Mouse (Mus musculus) yolk sac, embryonic 10.5 days (tissue): Measurements from ENCODE around the gene Zfp410.
A peak's percentile ranks its signal among the peaks of the same experiment; 100 is the strongest.
"Not testable (repeated sequence)": the region's sequence is repeated elsewhere in the genome, so short reads cannot be mapped to it uniquely, and the experiment has no call there.

ENCODE experiments used
- DNase-seq: peaks from one replicate; pipeline ENCODE4 v3.0.0-alpha.2; 2017; ENCODE audit warnings: low spot score

Zfp410 gene

DNA sequence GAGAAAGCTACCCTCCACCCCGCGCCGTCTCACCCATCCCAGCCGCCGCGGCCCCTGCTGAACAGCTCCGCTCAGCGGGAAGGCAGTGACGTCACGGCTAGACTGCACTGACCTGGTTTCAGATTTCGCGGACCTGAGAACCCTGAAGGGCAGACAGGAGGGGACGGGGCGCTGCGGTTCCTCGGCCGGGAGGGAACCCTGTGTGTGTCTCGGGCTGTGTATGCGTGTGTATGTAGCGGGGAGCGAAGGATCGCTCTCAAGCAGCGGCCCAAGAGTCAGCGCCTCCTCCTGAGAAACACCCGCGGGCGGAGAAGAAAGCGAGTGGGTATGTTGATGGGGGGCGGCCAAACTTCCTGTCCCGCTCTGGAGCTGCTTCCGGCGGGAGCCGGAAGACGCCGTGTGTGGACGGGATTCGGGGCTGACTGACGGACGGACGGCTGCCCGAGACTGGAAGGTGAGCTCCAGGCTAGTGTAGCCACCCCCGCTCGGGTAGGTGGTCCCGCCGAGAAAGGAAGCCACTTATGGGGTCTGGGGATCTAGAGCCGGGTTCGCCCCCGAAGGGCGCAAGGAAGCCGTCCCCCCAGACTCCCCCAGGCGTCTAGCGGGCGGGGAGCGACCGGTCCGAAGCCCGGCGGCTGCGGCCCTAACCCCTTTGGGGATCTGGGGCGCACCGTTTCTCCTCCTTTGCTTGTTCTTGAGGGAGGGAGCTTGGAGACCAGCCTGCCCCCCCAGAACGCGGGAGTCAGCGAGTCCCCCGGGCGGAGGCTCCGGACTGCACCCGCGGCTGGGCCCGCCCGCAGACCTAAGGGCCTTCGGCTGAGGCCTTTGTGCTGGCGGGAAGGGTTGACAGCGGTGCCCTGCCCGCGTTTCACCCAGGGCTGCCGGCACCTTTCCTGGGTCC, at the start of gene Zfp410:
TSS of gene Zfp410 (plus strand) at position 132 of the 901 bp plus-strand sequence.
- peak; percentile 92 for DNase-seq

DNA sequence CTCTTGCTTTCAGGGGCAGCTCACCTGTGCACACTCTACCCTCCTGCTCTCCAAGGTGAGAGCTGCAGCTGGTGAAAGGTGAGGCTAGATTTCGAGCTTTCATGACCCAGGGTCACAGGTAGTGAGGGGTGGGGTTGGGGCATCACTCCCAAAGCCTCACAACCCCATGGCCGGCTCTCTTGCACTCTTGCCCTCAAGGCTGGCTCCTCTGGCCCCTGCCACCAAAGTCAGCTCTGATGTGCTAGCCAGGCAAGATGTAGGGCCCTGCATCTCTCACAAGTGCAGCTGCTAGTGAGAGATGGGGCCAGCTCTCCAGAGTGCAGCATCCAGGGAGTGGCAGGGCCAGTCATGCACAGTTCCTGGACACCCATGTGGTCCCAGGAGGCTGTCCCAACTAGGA, 49.4 kb upstream of the Zfp410 start:
- no peak for DNase-seq

DNA sequence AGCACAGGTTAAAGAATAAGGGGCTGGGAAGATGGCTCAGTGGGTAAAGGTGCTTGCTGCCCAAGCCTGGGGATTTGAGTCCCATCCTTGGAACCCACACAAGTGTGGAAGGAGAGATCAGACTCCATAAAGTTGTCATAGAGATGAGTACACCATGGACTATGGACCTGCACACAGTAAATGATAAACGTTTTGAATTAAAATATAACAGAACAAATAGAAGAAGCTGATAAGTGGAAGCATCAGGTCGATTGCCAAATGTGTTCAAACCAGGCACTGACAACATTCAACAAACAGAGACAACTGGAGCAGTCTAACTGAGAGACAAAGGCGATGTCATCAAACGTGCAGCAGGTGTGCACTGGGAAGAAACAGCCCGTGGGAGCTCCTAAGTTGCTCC, 43.3 kb upstream of the Zfp410 start:
- DNase-seq: no peak

DNA sequence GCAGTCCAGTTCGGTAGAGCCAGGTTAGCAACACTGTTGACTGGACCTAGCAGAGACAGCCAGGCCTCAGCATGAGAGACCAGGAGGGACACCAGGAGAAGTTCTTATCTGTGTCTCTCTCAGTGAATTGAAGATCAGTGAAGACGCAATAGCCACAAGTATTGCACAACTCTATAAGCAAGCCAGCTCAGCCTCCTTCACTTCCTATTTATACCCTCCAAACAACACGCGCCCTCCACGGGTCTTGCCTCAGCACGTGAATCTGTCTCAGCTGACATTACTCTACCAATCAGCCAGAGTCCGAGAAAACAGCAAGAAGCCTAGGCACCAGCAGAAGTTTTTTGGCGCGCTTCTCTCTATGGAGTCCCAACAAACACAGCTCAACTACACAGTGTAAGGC, 41.4 kb upstream of the Zfp410 start:
- peak; percentile 20 for DNase-seq

DNA sequence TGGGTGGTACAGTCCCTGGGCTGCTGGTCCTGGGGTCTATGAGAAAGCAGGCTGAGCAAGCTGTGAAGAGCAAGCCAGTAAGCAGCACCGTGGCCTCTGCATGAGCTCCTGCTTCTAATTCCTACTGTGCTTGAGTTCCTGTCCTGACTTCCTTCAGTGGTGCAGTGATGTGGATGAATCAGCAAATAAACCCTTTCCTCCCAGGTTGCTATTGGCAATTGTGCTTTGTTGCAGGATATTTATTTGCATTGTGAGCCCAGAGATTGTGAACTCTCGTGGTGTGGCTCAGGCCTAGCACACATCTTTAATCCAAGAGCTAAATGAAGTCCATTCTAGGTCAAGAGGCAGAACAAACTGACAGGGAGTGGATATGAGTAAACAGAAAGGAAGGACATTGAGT, 40.4 kb upstream of the Zfp410 start:
- DNase-seq: no peak

DNA sequence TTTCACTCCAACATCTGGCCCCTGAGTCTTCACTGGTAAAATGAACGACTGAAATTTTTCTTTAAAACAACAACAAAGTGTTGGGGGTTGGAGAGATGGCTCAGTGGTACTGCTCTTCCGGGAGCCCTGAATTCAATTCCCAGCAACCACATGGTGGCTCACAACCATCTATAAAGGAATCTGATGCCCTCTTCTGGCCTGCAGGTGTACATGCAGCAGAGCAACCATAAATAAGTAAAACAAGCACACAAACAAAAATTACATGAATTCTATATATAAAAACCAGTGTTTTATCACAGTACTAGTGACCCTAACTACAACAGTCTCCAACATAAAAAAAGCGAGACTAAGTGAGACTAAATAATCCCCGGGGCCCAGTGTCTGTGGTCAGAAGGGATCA, 39.9 kb upstream of the Zfp410 start:
- DNase-seq: no peak

DNA sequence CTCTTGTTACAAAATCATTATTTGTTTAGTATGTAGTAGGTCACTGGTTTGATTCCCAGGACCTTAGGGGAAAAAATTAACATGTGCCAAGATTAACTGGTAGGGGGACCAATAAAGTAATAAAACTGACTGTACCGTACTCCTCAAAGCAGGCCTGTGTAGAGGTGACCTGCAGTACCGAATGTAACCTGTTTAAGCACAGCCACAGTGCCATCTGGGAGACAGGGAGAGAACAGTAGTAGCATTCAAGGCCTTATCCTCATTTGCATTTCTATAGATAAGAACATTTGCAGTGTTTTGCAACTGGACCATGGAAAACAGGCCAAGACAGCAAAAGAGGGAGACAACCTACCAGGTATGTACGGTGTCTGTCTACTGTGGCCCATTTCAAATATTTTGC, 38.8 kb upstream of the Zfp410 start:
- no peak for DNase-seq

DNA sequence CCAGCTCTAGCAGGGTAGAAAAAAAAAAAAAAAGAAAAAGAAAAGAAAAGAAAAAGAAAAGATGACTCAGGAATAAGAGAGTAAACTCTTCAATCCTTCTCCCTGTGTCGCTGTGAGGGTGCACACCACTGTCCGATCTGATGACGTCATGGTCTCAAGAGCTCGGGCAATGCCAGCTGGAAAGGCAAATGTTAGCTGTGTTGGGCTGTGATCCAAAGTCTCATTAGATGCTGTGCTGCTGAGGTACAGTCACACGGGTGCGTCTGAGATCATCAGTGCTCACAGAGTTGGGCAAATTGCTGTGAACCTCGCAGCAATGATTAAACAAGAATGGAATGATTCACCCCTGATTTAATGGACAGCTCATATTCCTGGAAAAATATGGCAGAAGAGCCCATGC, 37.8 kb upstream of the Zfp410 start:
- DNase-seq: no peak

DNA sequence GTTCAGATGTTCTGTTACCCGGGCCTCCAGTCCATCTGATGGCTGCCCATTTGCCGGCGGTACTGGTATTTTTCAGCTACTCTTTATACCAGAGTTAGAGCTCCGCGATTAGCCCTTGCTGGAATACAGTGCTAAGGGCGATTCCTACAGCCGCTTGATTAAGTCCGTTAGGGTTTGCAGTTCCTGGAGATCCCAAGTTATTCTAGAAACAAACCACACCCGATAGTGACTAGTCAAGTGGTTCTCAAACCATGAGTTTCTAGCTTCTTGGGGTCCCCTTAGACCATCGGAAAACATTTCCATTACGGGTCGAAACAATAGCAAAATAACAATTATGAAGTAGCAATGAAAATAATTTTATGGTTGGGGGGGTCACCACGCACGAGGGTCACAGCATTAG, 32.3 kb upstream of the Zfp410 start:
- DNase-seq: no peak

DNA sequence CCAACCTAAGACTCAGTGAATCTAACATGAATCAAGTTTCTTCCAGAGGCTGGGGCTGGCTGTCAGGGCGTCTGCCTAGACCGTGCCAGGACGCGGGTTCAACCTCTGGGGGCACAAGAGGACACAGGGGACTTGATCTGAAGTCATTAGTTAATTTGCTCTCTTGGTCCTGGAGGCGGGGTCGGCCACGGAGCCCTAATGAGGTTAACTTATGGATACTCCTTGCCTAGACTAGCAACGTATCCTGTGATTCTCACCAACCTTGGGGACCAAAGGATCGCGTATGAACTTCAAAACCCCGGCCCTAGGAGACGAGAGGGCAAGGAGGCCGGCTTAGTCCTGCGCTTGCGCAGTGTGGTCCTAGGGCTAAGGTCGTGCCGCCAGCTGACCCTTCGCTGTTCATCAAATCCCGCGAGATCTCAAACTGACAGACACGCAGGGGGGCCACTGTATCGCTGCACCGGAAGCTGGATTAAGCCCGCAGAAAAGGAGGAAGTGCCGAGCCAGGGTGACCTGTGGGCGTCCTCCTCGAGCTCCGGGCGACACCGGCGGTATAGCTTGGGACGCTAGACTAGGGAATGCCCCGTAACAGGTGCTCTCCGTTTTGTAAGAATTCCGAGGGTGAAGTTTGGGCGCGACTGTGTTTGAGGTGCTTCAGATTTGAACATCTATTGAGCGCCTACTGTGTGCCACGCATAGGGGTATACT, 31.6 kb upstream of the Zfp410 start, which contains the start of gene Ptgr2:
TSS of gene Ptgr2 (plus strand) at position 348 of the 708 bp plus-strand sequence.
- DNase-seq: peak; percentile 97

DNA sequence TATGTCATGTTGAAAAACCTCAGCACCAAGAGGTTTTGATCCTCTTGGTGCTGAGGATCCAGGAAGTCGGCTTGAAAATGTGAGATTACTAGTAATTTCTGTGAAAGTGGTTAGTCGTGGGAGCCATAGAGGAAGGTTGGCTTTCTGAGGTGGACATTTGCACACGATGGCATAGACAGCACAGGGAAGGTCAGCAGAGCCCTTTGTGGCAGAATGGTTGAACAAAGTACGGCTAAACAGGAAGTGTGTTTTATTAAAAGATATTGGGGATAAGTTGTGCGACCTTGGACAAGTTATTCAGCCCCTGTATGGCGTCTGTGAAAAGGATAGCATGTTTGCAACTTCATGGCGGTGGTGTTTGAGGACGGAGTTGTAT, 31.1 kb upstream of the Zfp410 start:
- DNase-seq: no peak

DNA sequence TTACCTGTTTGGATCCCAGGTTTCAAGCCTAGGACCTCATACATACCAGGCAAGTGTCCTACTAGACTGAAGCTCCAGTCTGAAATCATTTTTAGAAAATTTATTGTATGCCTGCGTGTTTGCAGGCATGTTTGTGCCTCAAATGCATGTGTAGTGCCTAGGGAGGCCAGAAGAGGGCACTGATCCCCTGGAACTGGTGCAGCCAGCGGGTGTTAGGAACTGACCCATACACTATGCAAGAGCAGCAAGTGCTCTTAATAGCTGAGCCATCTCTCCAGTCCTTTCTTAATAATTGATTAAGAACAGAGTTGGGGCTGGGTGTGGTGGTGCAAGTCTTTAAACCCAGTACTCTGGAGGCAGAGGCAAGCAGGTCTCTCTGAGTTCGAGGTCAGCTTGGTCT, 28.2 kb upstream of the Zfp410 start:
- peak; percentile 19 for DNase-seq

DNA sequence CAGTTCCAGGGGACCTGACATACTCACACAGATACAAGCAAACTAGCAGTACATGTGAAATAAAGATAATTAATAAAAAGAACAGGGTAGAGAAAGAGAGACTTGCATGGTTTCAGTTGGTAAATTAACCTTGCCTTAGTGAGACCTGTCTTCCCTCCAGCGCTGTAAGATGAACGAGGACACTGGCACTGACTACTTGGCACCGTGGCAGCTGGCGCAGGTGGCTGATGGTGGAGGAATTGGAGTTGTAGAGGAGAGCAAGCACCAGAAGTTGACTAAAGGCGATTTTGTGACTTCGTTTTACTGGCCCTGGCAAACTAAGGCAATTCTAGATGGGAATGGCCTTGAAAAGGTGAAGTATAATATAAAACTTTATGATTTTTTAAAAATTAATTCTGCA, 18.8 kb upstream of the Zfp410 start:
- no peak for DNase-seq

DNA sequence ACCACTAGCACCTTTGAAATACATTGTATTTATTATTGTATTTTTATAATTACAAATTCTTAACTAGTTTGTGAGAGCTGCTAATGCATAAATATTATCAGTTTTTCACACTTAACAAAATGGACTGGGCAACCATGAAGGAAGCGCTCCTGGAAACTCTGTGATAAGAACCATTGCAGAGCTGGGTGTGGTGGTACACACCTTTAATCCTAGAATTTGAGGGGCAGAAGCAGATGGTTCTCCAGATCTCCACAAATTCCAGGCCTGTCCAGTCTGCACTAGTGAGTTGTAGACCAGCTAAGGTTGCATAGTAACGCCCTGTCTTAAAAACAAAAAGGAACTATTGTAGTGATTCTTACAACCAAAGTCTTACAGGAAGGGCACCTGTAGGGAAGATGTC, 17.4 kb upstream of the Zfp410 start:
- DNase-seq: no peak

DNA sequence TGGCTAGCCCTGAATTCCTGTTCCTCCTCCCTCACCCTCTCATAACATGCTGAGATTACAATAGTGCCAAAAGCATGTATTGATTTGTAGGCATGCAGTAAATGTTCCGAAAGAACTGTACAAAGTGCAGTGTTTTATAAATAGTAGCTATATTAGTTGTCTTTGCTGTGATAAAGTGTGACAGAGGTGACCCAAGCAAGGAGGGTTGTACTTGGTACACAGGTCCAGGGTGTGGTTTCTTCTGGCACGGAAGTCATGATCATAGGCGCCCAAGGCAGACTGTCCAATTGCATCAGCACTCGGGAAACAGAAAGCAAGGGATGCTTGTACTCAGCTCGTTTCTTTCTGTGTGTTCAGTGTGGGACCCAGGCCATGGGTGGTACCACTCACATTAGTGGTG, 12.6 kb upstream of the Zfp410 start:
- DNase-seq: no peak

DNA sequence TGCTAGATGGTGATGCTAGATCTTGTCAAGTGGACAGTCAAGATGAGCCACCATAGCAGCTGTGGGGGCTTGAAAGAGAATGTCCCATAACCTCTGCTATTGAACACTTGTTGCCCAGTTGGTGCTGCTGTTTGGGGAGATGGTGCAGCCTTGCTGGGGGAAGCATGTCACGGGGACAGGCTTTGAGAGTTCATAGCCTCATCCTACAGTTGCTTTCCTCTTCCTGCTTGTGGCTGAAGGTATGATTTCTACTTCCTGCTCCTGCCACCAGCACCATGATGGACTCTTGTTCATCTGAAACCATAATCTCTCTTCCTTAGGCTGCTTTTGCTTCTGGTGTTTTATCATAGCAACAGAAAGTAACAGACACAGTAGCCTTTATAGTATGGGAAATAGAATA, 12.1 kb upstream of the Zfp410 start:
- DNase-seq: no peak

DNA sequence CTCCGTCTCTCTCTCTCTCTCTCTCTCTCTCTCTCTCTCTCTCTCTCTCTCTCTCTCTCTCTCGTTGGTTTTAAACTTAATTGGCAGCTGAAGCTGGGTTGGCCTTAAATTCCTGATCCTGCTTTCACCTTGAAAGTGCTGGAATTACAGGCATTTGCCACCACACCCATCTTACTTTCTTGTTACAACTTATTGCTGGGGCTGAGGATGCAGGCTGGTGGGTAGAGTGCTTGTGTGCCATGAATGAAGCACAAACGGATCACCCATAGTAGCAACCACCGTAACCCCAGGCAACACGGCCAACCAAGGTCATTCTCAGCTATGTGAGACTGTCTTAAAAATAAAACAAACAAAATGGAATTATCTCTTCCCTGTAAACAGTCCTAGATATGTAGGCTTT, 5.3 kb upstream of the Zfp410 start:
- DNase-seq: no peak

DNA sequence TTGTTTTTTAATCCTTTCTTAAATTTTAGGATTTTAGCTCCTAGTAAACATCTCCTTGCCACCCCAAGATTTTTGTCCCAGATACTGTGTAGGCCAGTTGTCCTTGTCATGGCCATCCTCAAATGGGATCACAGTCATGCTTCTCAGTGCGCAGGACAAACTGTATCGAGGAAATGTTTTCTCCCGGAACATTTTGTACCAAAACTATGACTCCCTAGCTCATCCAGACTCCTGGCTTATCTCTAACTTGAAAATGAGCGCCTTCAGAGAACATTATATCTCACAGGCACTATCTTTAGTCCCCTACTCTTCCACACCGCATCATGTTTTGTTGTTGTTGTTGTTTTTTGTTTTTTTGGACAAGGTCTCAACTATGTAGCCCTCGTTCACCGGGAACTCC, 646 bp upstream of the Zfp410 start:
- no peak for DNase-seq

DNA sequence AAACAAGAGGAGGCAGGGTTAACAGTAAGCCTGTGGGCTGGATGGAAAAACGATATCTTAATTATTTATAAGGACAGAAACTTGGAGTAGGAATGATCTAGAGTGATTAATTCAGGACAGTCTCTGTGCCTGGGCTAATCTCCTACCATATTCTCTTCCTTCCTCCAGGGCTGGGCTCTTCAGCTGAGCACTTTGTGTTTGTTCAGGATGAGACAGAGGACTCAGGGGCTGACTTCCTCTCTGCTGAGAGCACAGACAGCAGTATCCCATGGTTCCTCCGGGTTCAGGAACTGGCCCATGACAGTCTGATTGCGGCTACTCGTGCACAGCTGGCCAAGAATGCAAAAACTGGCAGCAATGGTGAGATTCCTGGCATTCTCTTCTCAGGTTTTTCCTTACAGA, 10.5 kb downstream of the Zfp410 start:
- no peak for DNase-seq

DNA sequence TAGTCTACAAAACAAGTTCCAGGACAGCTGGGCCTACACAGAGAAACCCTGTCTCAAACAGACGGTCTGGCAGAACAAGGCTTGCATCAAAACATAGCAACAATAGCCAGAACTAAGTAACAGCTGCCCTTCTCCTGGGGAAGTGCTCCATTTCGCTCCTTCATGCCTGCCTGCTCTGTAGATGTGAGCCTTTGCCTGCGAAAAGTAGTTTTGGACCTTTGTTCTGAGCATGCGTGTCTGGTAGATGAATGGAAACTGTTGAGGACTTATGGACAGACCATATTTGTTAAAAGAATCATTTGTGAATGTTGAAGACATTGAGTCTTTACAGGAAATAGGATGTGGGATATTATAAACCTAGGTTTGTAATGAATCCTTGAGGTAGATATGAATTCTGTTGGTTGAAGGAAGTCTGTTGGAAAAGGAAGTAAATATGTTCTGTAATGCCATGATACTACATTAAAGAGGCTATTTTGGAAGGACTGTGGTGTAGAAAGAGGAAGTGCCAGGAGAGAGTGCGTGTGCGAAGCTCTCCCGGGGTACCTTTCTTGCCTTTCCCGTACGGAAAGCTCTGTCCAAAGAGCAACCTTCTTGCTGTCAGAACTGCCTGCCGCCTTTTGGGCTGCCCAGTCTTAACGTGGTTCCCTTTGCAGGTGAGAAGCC, 20.4 kb downstream of the Zfp410 start:
- no peak for DNase-seq

DNA sequence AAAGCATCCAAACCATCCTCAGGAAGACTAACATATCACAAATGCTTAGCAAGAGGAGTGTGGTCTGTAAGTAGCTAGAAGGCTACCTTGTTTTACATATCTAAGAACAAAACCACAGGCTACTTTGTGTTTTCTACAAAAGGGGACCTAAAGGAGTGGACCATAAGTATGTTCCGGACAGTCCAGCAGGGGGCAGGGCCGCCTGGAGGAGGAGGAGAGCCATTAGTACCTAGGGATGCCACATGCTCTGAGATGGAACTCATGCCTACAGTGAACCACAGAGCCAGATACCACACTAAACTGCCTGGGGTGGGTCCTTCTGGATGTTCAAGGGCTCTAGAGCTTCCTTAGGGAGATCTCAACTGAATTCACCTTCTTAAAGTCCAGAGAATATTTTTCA, 30.5 kb downstream of the Zfp410 start:
- no peak for DNase-seq

DNA sequence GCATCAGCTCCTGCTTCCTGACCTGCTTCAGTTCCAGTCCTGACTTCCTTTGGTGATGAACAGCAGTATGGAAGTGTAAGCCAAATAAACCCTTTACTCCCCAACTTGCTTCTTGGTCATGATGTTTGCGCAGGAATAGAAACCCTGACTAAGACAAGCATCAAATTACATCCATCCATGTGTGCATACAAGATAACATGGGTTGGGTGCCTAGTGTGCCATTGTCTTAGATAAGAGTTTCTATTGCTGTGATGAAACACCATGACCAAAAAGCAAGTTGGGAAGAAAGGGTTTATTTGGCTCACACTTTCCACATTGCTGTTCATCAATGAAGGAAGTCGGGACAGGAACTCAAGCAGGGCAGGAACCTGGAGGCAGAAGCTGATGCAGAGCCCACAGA, 42.0 kb downstream of the Zfp410 start:
- not testable (repeated sequence) for DNase-seq
